Mouse (Mus musculus): Measurements from ENCODE around the gene Eif2d. TPM values are rescaled to one million over a fixed set of nuclear protein-coding genes. Genes with fewer than 3 reads are reported as not detected.
"Not testable (repeated sequence)": the region's sequence is repeated elsewhere in the genome, so short reads cannot be mapped to it uniquely, and the experiment has no call there.

Eif2d gene
- total RNA-seq, 4 experiments from 2014 or later, result 33.1 to 38.1 (median 34.4) TPM

GRCm38 (mm10) chr1:131139102-131140095, 13.6 kb upstream of the Eif2d start:
- no peak for DNase-seq (ENCODE audit: low spot score in 2 of 2)

GRCm38 (mm10) chr1:131141449-131141848, 11.5 kb upstream of the Eif2d start:
- DNase-seq (ENCODE audit: low spot score in 2 of 2), result no peak

GRCm38 (mm10) chr1:131142472-131142871, 10.5 kb upstream of the Eif2d start:
- no peak for DNase-seq (ENCODE audit: low spot score in 2 of 2)

GRCm38 (mm10) chr1:131145222-131145621, 7.8 kb upstream of the Eif2d start:
- not testable (repeated sequence) for DNase-seq (ENCODE audit: low spot score in 2 of 2)

GRCm38 (mm10) chr1:131146181-131146614, 6.8 kb upstream of the Eif2d start:
- no peak for DNase-seq (ENCODE audit: low spot score in 2 of 2)

GRCm38 (mm10) chr1:131149496-131149895, 3.5 kb upstream of the Eif2d start:
- no peak for DNase-seq (ENCODE audit: low spot score in 2 of 2)

GRCm38 (mm10) chr1:131155456-131155855, 2.5 kb downstream of the Eif2d start:
- no peak for DNase-seq (ENCODE audit: low spot score in 2 of 2)

GRCm38 (mm10) chr1:131159573-131160327, 6.8 kb downstream of the Eif2d start:
- DNase-seq (ENCODE audit: low spot score in 2 of 2), result not testable (repeated sequence)

GRCm38 (mm10) chr1:131161091-131161490, 8.1 kb downstream of the Eif2d start:
- DNase-seq (ENCODE audit: low spot score in 2 of 2), result no peak

GRCm38 (mm10) chr1:131164427-131164826, 11.4 kb downstream of the Eif2d start:
- DNase-seq (ENCODE audit: low spot score in 2 of 2), result no peak

GRCm38 (mm10) chr1:131167612-131168011, 14.6 kb downstream of the Eif2d start:
- peak in 1 of 2 experiments; percentile 67 for DNase-seq (ENCODE audit: low spot score in 2 of 2)

- no peak for DNase-seq (ENCODE audit: low spot score in 2 of 2)
Observed at GRCm38 (mm10) chr1:131173001-131173400, 20.0 kb downstream of the Eif2d start.

- DNase-seq (ENCODE audit: low spot score in 2 of 2), result no peak
Observed at GRCm38 (mm10) chr1:131173809-131174208, 20.8 kb downstream of the Eif2d start.

- no peak for DNase-seq (ENCODE audit: low spot score in 2 of 2)
Observed at GRCm38 (mm10) chr1:131174299-131174861, 21.4 kb downstream of the Eif2d start.

GRCm38 (mm10) chr1:131175189-131175588, 22.2 kb downstream of the Eif2d start:
- DNase-seq (ENCODE audit: low spot score in 2 of 2), result no peak

- no peak for DNase-seq (ENCODE audit: low spot score in 2 of 2)
Observed at GRCm38 (mm10) chr1:131175819-131176218, 22.8 kb downstream of the Eif2d start.

- DNase-seq (ENCODE audit: low spot score in 2 of 2), result no peak
Observed at GRCm38 (mm10) chr1:131177249-131177648, 24.3 kb downstream of the Eif2d start.

- DNase-seq (ENCODE audit: low spot score in 2 of 2), result no peak
Observed at GRCm38 (mm10) chr1:131178083-131178482, 25.1 kb downstream of the Eif2d start.

GRCm38 (mm10) chr1:131180386-131180785, 27.4 kb downstream of the Eif2d start:
- no peak for DNase-seq (ENCODE audit: low spot score in 2 of 2)

- peak; percentile 55 to 60 for DNase-seq (ENCODE audit: low spot score in 2 of 2)
Observed at GRCm38 (mm10) chr1:131181642-131182527, 28.9 kb downstream of the Eif2d start.

GRCm38 (mm10) chr1:131183201-131183600, 30.2 kb downstream of the Eif2d start:
- no peak for DNase-seq (ENCODE audit: low spot score in 2 of 2)
